Mouse (Mus musculus): ENCODE data around the gene Mrps26.

DNA sequence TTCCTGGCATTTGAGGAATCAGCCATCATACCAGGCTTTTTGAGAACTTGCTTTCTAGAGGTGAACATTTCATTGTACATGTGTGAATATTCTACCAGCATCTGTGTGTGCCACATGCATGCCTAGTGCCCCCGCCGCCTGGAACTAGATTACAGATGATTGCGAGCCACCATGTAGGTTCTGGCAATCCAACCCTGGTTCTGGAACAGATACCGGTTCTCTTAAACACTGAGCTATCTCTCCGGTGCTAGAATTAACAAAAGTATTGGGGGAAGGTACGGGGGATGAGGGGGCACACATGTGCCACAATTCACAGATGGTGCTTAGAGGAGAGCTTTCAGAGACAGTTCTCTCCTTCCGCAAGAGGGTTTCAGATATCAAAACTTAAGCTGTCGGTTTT is 49.6 kb upstream of the Mrps26 start:
- TF ChIP-seq CTCF (IDR thresholded peaks at IDR 0.05; ENCODE audit: control insufficient read depth, insufficient read depth, insufficient read length): no peak
- TF ChIP-seq USF1 (IDR thresholded peaks at IDR 0.05; ENCODE audit: low read depth): no peak
- TF ChIP-seq FOSL1 (IDR thresholded peaks at IDR 0.05; ENCODE audit: insufficient read depth, low read length, poor library complexity, severe bottlenecking): no peak
- TF ChIP-seq MAX (IDR thresholded peaks at IDR 0.05): no peak

All from C2C12 (cell line).